Mouse (Mus musculus) embryonic facial prominence, embryonic 15.5 days (tissue): ENCODE results near the gene Sec16a. TPM values are rescaled to one million over a fixed set of nuclear protein-coding genes. Genes with fewer than 3 reads are reported as not detected.
A peak's percentile ranks its signal among the peaks of the same experiment; 100 is the strongest.
"Not testable (repeated sequence)": the region's sequence is repeated elsewhere in the genome, so short reads cannot be mapped to it uniquely, and the experiment has no call there.

Experiments
- ATAC-seq: fragments of 200-750 bp; cut with Nextera tagmentation; 2 replicates; pipeline ENCODE4 v1.8.0; 2017; ENCODE audit warnings: low read depth, moderate TSS enrichment; ENCODE audit not compliant: insufficient number of reproducible peaks, low FRiP score, low TSS enrichment
- H3K27ac ChIP-seq: fragments of 300-500 bp; sonication (generic); replicated peaks from 2 replicates; pipeline ENCODE4 v1.5.1; 2015; ENCODE audit warnings: mild to moderate bottlenecking, inconsistent platforms
- H3K27me3 ChIP-seq: fragments of 300-500 bp; sonication (generic); 2 replicates; pipeline ENCODE4 v1.6.1; 2015; ENCODE audit warnings: inconsistent platforms
- H3K36me3 ChIP-seq: fragments of 300-500 bp; sonication (generic); 2 replicates; pipeline ENCODE4 v1.6.1; 2015; ENCODE audit warnings: mild to moderate bottlenecking, inconsistent platforms
- H3K4me1 ChIP-seq: fragments of 300-500 bp; sonication (generic); 2 replicates; pipeline ENCODE4 v1.6.1; 2015; ENCODE audit warnings: inconsistent platforms
- H3K4me2 ChIP-seq: fragments of 300-500 bp; sonication (generic); replicated peaks from 2 replicates; pipeline ENCODE4 v1.6.1; 2015; ENCODE audit warnings: mild to moderate bottlenecking, inconsistent platforms
- H3K4me3 ChIP-seq: fragments of 300-500 bp; sonication (generic); replicated peaks from 2 replicates; pipeline ENCODE4 v1.5.1; 2015; ENCODE audit warnings: mild to moderate bottlenecking, inconsistent platforms
- H3K9ac ChIP-seq: fragments of 300-500 bp; sonication (generic); 2 replicates; pipeline ENCODE4 v1.6.1; 2015; ENCODE audit warnings: inconsistent platforms
- H3K9me3 ChIP-seq: fragments of 300-500 bp; sonication (generic); replicated peaks from 2 replicates; pipeline ENCODE4 v1.6.1; 2016; ENCODE audit warnings: inconsistent platforms
- WGBS: fragments of 180-500 bp; shearing (Covaris S2); methylation state at CpG from one replicate; pipeline ENCODE4 v1.1.7; 2015; 5-methylcytosine and 5-hydroxymethylcytosine counted together
- polyA plus RNA-seq: library from polyadenylated mRNA; unstranded; fragments of >200 nt; fragmentation: Nextera tagmentation; extraction: Ambion mirVana; gene quantifications from 2 replicates; pipeline ENCODE4 v1.2.1, GENCODE M21; 2015

Sec16a gene
- polyA plus RNA-seq, 1 experiment from 2014 or later, result 27.0 TPM

DNA sequence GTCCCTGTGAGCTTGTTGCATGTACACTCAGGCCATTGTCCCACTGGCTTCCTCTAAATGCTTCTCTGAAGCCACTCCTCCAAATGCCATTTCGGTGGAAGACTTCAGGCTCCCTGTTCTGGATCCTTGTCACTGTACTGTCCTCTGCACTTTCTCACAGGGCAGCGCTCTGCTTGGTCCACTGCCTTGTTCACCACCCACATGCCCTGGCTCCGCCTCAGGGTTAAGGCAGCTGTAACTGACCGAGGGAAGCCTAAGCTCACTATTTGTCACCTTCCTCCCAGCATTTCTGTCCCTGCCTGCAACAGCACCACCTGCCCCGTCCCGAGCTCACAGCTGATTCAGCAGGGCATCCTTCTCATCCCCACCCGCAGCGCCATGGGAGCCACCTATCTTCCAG is 41.7 kb downstream of the Sec16a start:
- Histone ChIP-seq H3K4me2 (no peak overlapping the region), H3K27ac (no peak overlapping the region), H3K4me1 (peaks cover 26% of the 10 kb centered on the region), H3K36me3 (peaks cover 43% of the 10 kb centered on the region), H3K9ac (no peak overlapping the region), H3K27me3 (no peaks in the 10 kb centered on the region), H3K4me3 (no peak overlapping the region), H3K9me3 (no peaks in the 10 kb centered on the region)
- WGBS, result 75% methylated on average over 8 of the region's 8 CpGs
- ATAC-seq, result no peak

DNA sequence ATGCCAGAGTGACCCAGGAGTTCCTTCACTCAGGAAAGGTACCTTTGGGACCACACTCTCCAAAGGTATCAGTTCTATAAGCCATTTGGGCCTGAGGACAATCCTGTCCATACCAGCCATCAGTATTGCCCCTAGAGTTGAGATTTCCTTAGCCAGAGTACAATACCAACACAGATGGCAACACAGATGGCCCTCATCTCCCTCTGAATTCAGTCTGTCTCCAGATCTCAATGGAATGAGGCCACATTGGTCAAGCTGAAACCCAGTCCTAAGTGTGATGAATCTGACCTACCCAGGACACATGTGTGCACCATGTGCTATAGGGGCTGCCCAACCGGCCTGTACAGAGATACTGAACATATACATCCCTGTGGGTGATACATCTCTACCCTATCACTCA is 42.8 kb downstream of the Sec16a start:
- Histone ChIP-seq H3K4me3 (no peak overlapping the region), H3K36me3 (peaks cover 52% of the 10 kb centered on the region), H3K4me1 (peaks cover 15% of the 10 kb centered on the region), H3K4me2 (no peak overlapping the region), H3K9ac (no peak overlapping the region), H3K27ac (no peak overlapping the region), H3K9me3 (no peaks in the 10 kb centered on the region), H3K27me3 (no peaks in the 10 kb centered on the region)
- no peak for ATAC-seq
- WGBS, result 82% methylated on average over 1 of the region's 1 CpGs

DNA sequence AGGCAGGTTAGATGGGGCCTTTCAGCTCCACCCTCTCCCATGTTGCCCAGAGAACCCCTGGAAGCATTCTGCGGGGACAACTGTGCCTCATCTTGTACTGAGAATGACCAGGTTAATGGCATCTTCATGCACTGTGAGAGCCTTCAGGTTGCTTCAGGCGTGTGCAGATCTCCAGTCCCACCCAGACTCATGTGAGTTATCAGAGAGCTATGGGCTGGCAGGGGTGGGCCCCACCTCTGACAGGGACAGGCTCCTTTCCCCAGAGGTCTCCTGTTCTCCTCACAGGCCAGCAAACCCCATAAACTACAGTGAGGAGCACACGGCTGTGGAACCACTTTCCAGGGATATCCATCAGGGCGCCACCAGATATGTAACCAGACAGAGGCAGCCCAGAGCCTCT is 44.0 kb downstream of the Sec16a start:
- Histone ChIP-seq H3K4me2 (no peak overlapping the region), H3K36me3 (peaks cover 64% of the 10 kb centered on the region), H3K9ac (no peak overlapping the region), H3K4me3 (no peak overlapping the region), H3K9me3 (no peaks in the 10 kb centered on the region), H3K27ac (no peak overlapping the region), H3K4me1 (peaks cover 3% of the 10 kb centered on the region; the same call in 1 of the 2 replicates), H3K27me3 (no peaks in the 10 kb centered on the region)
- 89% methylated on average over 4 of the region's 4 CpGs for WGBS
- ATAC-seq, result no peak

DNA sequence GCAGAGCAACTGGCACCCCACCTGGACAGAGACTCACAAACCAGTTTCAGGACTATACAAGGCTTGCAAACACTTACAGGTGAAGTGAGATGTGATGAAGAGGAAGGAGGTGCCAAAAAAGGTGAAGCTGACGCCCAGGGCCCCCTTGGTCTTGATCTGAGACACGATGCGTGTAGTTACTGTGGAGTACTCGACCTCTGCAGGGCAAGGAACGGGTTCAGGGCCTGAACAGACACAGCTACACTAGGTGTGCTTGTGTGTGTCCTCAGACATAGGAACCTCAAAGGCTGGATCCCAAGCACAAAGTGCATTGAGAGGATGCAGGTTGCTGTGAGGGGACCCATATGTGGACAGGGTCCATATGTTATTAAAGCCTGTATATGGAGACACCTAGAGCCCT is 44.7 kb downstream of the Sec16a start:
- H3K4me3 ChIP-seq, result no peak overlapping the region
- H3K36me3 ChIP-seq, result peaks cover 71% of the 10 kb centered on the region
- no peaks in the 10 kb centered on the region for H3K4me1 ChIP-seq
- no peak overlapping the region for H3K4me2 ChIP-seq
- no peaks in the 10 kb centered on the region for H3K9me3 ChIP-seq
- no peaks in the 10 kb centered on the region for H3K27me3 ChIP-seq
- WGBS, result 81% methylated on average over 5 of the region's 5 CpGs
- no peak overlapping the region for H3K9ac ChIP-seq
- H3K27ac ChIP-seq, result no peak overlapping the region
- no peak for ATAC-seq

DNA sequence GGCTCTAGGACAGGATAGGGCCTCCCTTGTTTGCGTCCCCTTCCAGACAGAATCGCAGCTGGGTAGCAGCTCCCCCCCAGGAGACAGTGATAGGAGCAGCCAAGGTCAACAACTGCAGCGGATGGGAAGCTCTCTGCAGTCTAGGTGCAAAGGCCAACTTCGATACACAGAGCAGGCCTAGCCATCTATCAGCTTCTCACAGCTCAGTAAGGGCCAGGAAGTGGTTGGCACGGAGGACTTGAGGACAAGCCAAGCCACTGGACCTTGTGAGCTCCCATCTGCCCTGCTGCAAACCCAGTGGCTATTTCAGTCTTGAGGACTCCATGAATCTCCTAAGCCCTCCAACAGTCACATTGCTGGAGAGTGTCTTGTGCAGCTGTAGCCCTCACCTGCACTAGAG is 45.4 kb downstream of the Sec16a start:
- H3K36me3 ChIP-seq, result peaks cover 75% of the 10 kb centered on the region
- H3K9ac ChIP-seq, result no peak overlapping the region
- H3K9me3 ChIP-seq, result no peaks in the 10 kb centered on the region
- H3K27me3 ChIP-seq, result no peaks in the 10 kb centered on the region
- no peaks in the 10 kb centered on the region for H3K4me1 ChIP-seq
- H3K4me3 ChIP-seq, result no peak overlapping the region
- ATAC-seq, result 0 out of 2 replicates have a peak, but pooled peaks have one; percentile 17
- H3K27ac ChIP-seq, result no peak overlapping the region
- no peak overlapping the region for H3K4me2 ChIP-seq
- 84% methylated on average over 5 of the region's 5 CpGs for WGBS

DNA sequence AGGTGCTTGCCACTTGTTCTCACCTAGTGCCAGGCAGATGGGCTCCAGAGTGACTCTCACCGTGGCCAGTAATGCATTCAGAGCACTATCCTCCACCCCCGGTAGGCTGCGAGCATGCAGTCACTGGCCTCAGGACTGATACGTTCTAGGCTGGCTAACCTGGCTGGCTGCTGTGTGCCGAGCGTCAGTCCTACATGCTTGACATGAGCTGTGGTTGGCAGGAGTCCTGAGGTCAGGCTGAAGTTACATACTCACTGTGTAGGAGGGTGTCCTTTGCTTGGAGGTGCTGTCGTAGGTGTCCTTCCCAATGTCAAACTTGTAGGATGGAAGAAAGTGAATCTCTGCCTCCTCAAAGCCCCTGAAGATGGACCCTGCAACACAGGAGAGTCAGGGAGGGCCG is 46.0 kb downstream of the Sec16a start:
- Histone ChIP-seq H3K27ac (no peak overlapping the region), H3K4me3 (no peak overlapping the region), H3K36me3 (peaks cover 80% of the 10 kb centered on the region), H3K27me3 (no peaks in the 10 kb centered on the region), H3K9me3 (no peaks in the 10 kb centered on the region), H3K4me2 (no peak overlapping the region), H3K9ac (no peak overlapping the region), H3K4me1 (no peaks in the 10 kb centered on the region)
- ATAC-seq, result no peak
- whole genome bisulfite sequencing, result 90% methylated on average over 8 of the region's 8 CpGs

DNA sequence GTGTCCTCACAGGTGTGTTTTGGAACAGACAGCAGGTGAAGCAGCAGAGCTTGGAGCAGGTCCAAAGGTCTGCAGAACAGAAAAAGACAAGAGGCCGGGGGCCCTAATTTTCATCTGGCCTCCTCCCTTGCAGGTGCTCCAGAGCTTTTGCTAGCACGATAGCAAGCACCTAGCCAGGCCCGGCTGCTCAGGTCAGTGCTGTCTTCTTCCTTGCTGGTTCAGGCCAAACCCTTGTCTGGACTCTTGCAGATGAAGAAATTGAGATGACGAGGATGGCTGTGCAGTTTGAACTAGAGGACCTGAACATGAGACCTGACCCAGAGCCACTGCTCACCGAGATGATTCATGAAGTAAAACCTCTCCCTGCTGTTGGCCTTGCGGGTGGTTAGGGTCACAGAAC is 53.4 kb downstream of the Sec16a start:
- no peak overlapping the region for H3K27ac ChIP-seq
- WGBS, result 93% methylated on average over 6 of the region's 6 CpGs
- no peak for ATAC-seq
- H3K27me3 ChIP-seq, result no peaks in the 10 kb centered on the region
- no peak overlapping the region for H3K9ac ChIP-seq
- H3K4me3 ChIP-seq, result no peak overlapping the region
- H3K36me3 ChIP-seq, result peaks cover 76% of the 10 kb centered on the region
- no peaks in the 10 kb centered on the region for H3K9me3 ChIP-seq
- H3K4me2 ChIP-seq, result no peak overlapping the region
- H3K4me1 ChIP-seq, result peaks cover 22% of the 10 kb centered on the region

DNA sequence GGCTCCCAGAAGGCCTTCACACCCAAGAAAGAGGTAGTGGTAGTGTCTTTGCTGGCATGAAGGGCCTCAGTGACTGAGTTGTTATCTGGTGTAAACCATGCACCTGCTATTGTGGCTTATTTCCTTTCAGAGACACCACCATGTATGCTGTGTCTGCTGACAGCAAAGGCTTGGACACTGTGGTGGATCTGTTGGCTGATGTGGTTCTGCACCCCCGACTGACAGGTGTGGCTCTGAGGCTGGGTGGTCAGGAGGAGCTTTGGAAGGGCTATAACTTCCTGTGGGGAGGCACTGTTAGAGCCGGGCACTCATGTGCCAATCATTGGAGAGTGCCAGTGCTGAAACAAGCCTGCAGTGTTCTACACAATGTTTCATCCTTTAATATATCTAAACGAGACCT is 54.1 kb downstream of the Sec16a start:
- no peaks in the 10 kb centered on the region for H3K27me3 ChIP-seq
- no peaks in the 10 kb centered on the region for H3K9me3 ChIP-seq
- H3K9ac ChIP-seq, result no peak overlapping the region
- peaks cover 76% of the 10 kb centered on the region for H3K36me3 ChIP-seq
- H3K4me3 ChIP-seq, result no peak overlapping the region
- no peak overlapping the region for H3K27ac ChIP-seq
- no peak for ATAC-seq
- WGBS, result 82% methylated on average over 3 of the region's 3 CpGs
- peaks cover 22% of the 10 kb centered on the region for H3K4me1 ChIP-seq
- no peak overlapping the region for H3K4me2 ChIP-seq

DNA sequence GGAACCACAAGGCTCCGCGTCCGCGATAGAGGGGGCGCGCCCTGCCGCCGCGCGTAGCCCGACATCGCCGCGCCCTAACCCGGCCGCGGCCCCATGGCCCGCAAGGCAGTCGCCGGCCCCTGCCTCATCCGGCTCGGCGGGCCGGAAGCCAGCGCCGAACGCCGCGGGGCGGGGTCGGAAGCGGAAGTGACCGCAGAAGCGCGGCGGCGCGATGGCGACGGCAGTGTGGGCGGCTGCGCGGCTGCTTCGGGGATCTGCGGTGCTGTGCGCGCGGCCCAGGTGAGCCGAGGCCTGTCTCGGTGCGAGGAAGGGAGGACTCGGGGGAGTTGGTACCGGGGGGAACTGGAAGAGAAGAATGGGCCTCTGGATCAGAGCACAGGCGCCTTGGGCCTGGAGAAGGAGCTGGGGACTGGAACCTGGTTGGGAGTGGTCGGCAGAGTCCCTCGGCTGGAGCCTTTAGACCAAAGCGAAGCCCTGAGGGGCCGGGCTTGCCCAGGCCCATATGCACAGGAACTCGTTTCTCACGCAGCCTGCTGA is 55.8 kb downstream of the Sec16a start, which contains the start of the genes Entr1 and Pmpca:
TSS of gene Entr1 (minus strand) at position 163 of the 537 bp plus-strand sequence.
TSS of gene Pmpca (plus strand) at position 186 of the 537 bp plus-strand sequence.
- Histone ChIP-seq H3K4me3 (peak within 1 kb of the TSS; percentile 93), H3K9me3 (no peaks in the 10 kb centered on the region), H3K27me3 (no peaks in the 10 kb centered on the region), H3K36me3 (peaks cover 76% of the 10 kb centered on the region), H3K4me2 (peak within 1 kb of the TSS; percentile 94), H3K4me1 (peaks cover 22% of the 10 kb centered on the region), H3K9ac (peak within 1 kb of the TSS; percentile 80), H3K27ac (peak within 1 kb of the TSS; percentile 67)
- WGBS, result under 1% methylated on average over 53 of the region's 60 CpGs
- ATAC-seq, result peak; percentile 88

DNA sequence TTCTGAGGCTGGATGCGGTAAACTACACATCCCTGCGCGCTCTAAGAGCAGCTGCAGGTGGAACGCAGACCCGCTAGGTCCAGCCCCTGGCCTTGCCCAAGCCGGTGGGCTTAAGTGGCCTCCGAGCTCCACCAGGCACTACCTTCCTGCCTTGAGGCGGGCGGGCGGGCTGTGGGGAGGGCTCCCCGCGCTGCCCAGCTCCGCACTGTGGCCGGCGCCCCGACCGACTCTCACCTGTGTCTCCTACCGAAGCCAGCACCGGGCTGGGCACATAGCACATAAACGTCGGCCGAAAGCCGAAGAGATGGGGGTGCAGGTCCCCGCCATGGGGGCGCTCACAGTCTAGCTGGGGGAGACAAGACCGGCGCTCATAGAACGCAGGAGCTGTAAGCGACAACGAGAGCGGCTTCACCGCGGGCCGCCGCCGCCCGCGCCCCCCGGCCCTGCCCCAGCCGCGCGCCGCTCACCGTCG is 56.3 kb downstream of the Sec16a start:
- peak overlapping the region; percentile 80 for H3K9ac ChIP-seq
- no peaks in the 10 kb centered on the region for H3K27me3 ChIP-seq
- H3K36me3 ChIP-seq, result peaks cover 76% of the 10 kb centered on the region
- H3K9me3 ChIP-seq, result no peaks in the 10 kb centered on the region
- peaks cover 22% of the 10 kb centered on the region for H3K4me1 ChIP-seq
- ATAC-seq, result peak; percentile 20; the same call in 1 of the 2 replicates
- 2% methylated on average over 44 of the region's 45 CpGs for WGBS
- H3K4me2 ChIP-seq, result peak overlapping the region; percentile 94
- peak overlapping the region; percentile 93 for H3K4me3 ChIP-seq
- peak overlapping the region; percentile 67 for H3K27ac ChIP-seq

DNA sequence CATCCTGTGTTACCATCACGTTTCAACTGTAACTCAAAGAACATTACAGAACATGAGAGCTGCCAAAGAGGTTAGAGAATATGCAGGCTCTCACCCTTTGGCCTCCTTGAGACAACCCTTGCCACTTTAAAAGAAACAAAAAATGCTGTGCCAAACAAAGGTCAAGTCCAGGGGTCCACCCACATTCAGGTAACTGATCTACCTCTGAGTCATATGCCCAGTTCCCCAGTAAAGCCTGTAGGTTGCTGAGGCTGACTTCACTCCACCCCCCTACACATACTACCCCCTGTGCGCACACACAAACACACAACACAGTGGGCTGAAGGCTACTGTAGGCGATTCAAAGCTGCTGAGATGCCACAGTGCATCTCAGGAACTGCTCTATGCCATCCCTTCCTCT is 57.3 kb downstream of the Sec16a start:
- Histone ChIP-seq H3K4me1 (peaks cover 22% of the 10 kb centered on the region), H3K27me3 (no peaks in the 10 kb centered on the region), H3K9ac (no peak overlapping the region), H3K9me3 (no peaks in the 10 kb centered on the region), H3K27ac (no peak overlapping the region), H3K4me3 (peak overlapping the region; percentile 93), H3K36me3 (peaks cover 76% of the 10 kb centered on the region), H3K4me2 (peak overlapping the region; percentile 94; the same call in 1 of the 2 replicates)
- ATAC-seq, result no peak
- WGBS, result 84% methylated on average over 3 of the region's 3 CpGs

DNA sequence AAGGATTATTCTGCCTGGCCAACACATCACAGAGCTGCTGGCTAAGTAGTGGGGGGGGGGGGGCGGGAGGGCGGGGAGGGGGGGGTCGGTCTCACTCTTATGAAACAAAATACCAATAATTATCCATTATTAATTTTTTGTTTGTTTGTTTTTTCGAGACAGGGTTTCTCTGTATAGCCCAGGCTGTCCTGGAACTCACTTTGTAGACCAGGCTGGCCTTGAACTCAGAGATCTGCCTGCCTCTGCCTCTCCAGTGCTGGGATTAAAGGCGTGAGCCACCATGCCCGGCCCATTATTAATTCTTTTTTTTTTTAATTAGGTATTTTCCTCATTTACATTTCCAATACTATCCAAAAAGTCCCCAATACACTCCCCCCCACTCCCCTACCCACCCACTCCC is 64.1 kb downstream of the Sec16a start:
- WGBS, result 23% methylated on average over 6 of the region's 6 CpGs
- peak overlapping the region; percentile 90 for H3K4me2 ChIP-seq
- peak overlapping the region; percentile 75; the same call in 1 of the 2 replicates for H3K9ac ChIP-seq
- H3K4me1 ChIP-seq, H3K9me3 ChIP-seq, H3K27ac ChIP-seq, H3K27me3 ChIP-seq, ATAC-seq: not testable (repeated sequence)
- peaks cover 65% of the 10 kb centered on the region for H3K36me3 ChIP-seq
- H3K4me3 ChIP-seq, result peak overlapping the region; percentile 85
